Mouse (Mus musculus) intestine, postnatal 0 days (tissue): Measurements from ENCODE around the gene Aip. TPM values are rescaled to one million over a fixed set of nuclear protein-coding genes. Genes with fewer than 3 reads are reported as not detected.

Experiments used
- ATAC-seq: fragments of 200-750 bp; cut with Nextera tagmentation; 2 replicates; pipeline ENCODE4 v1.8.0; 2017; ENCODE audit warnings: mild to moderate bottlenecking, moderate TSS enrichment, moderate library complexity
- H3K27ac ChIP-seq: fragments of 300-500 bp; sonication (generic); 2 replicates; pipeline ENCODE4 v1.5.1; 2014; ENCODE audit warnings: mild to moderate bottlenecking, low read depth, low read length, moderate library complexity
- H3K27me3 ChIP-seq: fragments of 300-500 bp; sonication (generic); replicated peaks from 2 replicates; pipeline ENCODE4 v1.6.1; 2014; ENCODE audit warnings: low read length, mixed read lengths; ENCODE audit not compliant: control insufficient read depth, insufficient read depth
- H3K36me3 ChIP-seq: fragments of 300-500 bp; sonication (generic); 2 replicates; pipeline ENCODE4 v1.6.1; 2014; ENCODE audit warnings: mild to moderate bottlenecking, moderate library complexity; ENCODE audit not compliant: control insufficient read depth, insufficient read depth
- H3K4me1 ChIP-seq: fragments of 300-500 bp; sonication (generic); replicated peaks from 2 replicates; pipeline ENCODE4 v1.6.1; 2014; ENCODE audit warnings: antibody characterized with exemption, low read length, mixed read lengths; ENCODE audit not compliant: control insufficient read depth, insufficient read depth
- H3K4me2 ChIP-seq: fragments of 300-500 bp; sonication (generic); replicated peaks from 2 replicates; pipeline ENCODE4 v1.6.1; 2014; ENCODE audit warnings: low read depth, mild to moderate bottlenecking, moderate library complexity
- H3K4me3 ChIP-seq: fragments of 300-500 bp; sonication (generic); 2 replicates; pipeline ENCODE4 v1.5.1; 2014; ENCODE audit warnings: low read depth, low read length
- H3K9ac ChIP-seq: fragments of 300-500 bp; sonication (generic); 2 replicates; pipeline ENCODE4 v1.6.1; 2014; ENCODE audit warnings: mild to moderate bottlenecking, low read depth, low read length
- H3K9me3 ChIP-seq: fragments of 300-500 bp; sonication (generic); 2 replicates; pipeline ENCODE4 v1.6.1; 2016; ENCODE audit warnings: mixed run types; ENCODE audit not compliant: control insufficient read depth
- CTCF ChIP-seq: sonication (generic); IDR thresholded peaks from 2 replicates; pipeline ENCODE4 v1.5.1; 2016; ENCODE audit warnings: low read depth, mild to moderate bottlenecking, control low read depth, antibody characterized with exemption, moderate library complexity
- WGBS: fragments of 180-500 bp; shearing (Covaris S2); extraction: QIAGEN DNeasy Blood & Tissue Kit; methylation state at CpG from one replicate; pipeline ENCODE4 v1.1.7; 2014; 5-methylcytosine and 5-hydroxymethylcytosine counted together
- polyA plus RNA-seq: library from polyadenylated mRNA; unstranded; fragments of >200 nt; fragmentation: Nextera tagmentation; extraction: Ambion mirVana; gene quantifications from 2 replicates; pipeline ENCODE4 v1.2.1, GENCODE M21; 2015

Aip gene
- polyA plus RNA-seq, 1 experiment from 2014 or later = 42.0 TPM

- Histone ChIP-seq H3K4me2 (peak overlapping the region; percentile 87), H3K9ac (peak overlapping the region; percentile 51), H3K27me3 (no peaks in the 10 kb centered on the region), H3K27ac (peak overlapping the region; percentile 78), H3K4me3 (peak overlapping the region; percentile 36), H3K36me3 (no peaks in the 10 kb centered on the region), H3K9me3 (no peaks in the 10 kb centered on the region), H3K4me1 (peaks cover 5% of the 10 kb centered on the region; the same call in 1 of the 2 replicates)
- TF ChIP-seq CTCF = peak; percentile 99
- peak; percentile 93 for ATAC-seq
- under 1% methylated on average over 42 of the region's 43 CpGs for WGBS
Measured at GRCm38 (mm10) chr19:4169378-4169784, 43.7 kb upstream of the Aip start.

DNA sequence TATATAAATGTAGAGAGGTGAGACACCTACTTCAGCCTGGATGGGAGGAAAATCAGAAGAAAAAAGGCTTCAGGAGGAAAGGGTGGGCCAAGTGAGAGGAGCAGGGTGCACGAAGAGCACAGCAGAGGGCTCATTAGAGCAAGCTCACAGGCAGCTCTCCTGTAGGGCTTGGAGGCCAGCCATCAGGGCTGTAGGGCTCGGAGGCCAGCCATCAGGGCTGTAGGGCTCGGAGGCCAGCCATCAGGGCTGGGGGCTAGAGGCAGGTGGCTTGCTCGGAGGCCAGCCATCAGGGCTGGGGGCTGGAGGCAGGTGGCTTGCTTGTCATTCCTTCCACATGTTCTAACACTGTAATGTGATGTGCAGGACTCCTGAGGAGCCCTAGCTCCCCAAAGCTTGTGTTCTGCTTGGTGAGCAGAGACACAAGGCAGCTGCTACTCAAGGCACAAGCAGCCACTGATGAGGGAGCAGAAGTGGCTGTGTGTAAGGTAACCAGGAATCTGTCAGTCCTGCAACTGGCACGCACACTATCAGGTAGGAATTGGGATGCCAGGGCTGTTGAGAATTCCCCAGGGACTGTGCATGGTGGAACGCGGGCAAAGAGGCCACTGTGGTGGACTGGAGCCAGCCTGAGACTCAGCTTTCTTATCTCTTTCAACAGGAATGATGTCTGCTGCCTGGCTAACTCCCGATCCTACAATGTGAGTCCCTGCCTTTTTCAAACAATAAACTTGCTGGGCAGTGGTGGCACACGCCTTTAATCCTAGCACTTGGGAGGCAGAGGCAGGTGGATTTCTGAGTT, 41.2 kb upstream of the Aip start:
- ATAC-seq = no peak
- Histone ChIP-seq H3K4me2 (no peak overlapping the region), H3K4me3 (no peak overlapping the region), H3K9me3 (no peaks in the 10 kb centered on the region), H3K36me3 (peaks cover under 1% of the 10 kb centered on the region; the same call in 1 of the 2 replicates), H3K27me3 (no peaks in the 10 kb centered on the region), H3K27ac (no peak overlapping the region), H3K4me1 (peaks cover 9% of the 10 kb centered on the region; the same call in 1 of the 2 replicates), H3K9ac (no peak overlapping the region)
- 75% methylated on average over 9 of the region's 9 CpGs for WGBS
- no peak for TF ChIP-seq CTCF

DNA sequence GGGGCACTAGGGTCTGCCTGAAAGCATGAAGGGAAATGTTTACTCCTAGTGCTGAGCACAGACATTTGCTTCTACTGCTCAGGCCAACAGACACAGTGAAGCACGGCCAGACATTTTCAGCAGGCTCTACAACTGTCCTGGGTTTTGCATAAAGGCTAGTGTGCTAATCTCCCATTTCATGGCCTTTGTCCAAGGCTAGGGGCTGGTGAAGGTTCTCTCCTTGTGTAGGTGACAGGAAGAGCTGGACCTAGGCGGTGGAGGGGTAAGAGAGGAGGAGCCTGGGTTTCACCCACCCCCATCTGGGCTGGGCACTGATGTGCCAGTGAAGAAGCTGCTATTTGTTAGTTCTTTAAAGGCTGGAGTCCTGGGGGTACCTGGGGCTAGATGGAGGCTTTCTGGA, 39.1 kb upstream of the Aip start:
- no peak overlapping the region for H3K4me2 ChIP-seq

DNA sequence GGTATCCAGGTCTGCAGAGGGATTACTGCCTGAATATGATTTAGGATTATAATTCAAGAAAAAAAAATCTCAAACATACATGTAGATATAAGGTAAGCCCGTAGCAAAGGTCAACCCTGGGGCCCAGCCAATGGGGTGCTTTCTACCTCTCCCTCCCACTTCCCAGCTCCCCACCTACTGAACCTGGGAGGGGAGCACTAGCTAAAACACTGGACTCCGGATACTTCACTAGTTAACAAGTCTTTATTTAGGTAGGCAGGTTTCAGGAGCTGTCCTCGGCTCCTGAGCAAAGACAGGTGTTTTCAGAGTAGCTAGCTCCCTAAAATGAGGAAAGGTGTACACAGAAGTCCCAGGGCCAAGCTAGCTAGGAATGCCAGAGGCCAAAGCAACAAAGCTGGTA, 38.4 kb upstream of the Aip start:
- H3K9ac ChIP-seq = no peak overlapping the region
- H3K4me1 ChIP-seq = peaks cover 4% of the 10 kb centered on the region; the same call in 1 of the 2 replicates
- H3K27me3 ChIP-seq = no peaks in the 10 kb centered on the region
- TF ChIP-seq CTCF = no peak
- no peak overlapping the region for H3K4me3 ChIP-seq
- ATAC-seq = no peak
- 65% methylated on average over 3 of the region's 3 CpGs for WGBS
- H3K36me3 ChIP-seq = peaks cover 21% of the 10 kb centered on the region
- no peak overlapping the region for H3K27ac ChIP-seq
- no peak overlapping the region for H3K4me2 ChIP-seq
- H3K9me3 ChIP-seq = no peaks in the 10 kb centered on the region

More for the DNA sequence above, 39.1 kb upstream of the Aip start:
- ATAC-seq = no peak
- Histone ChIP-seq H3K36me3 (peaks cover 15% of the 10 kb centered on the region), H3K9me3 (no peaks in the 10 kb centered on the region), H3K4me3 (no peak overlapping the region), H3K9ac (no peak overlapping the region), H3K4me1 (peaks cover 5% of the 10 kb centered on the region; the same call in 1 of the 2 replicates), H3K27ac (no peak overlapping the region; the same call in 1 of the 2 replicates), H3K27me3 (no peaks in the 10 kb centered on the region)
- no peak for TF ChIP-seq CTCF
- WGBS = 78% methylated on average over 2 of the region's 2 CpGs

GRCm38 (mm10) chr19:4163543-4163887, 37.9 kb upstream of the Aip start:
- Histone ChIP-seq H3K9me3 (no peaks in the 10 kb centered on the region), H3K4me2 (peak overlapping the region; percentile 90), H3K27me3 (no peaks in the 10 kb centered on the region), H3K9ac (no peak overlapping the region; the same call in 1 of the 2 replicates), H3K4me3 (peak overlapping the region; percentile 80), H3K36me3 (peaks cover 27% of the 10 kb centered on the region), H3K27ac (no peak overlapping the region), H3K4me1 (peaks cover 4% of the 10 kb centered on the region; the same call in 1 of the 2 replicates)
- WGBS = 31% methylated on average over 4 of the region's 4 CpGs
- TF ChIP-seq CTCF = no peak
- no peak for ATAC-seq

- no peak within 1 kb of the TSS for H3K27ac ChIP-seq
- no peaks in the 10 kb centered on the region for H3K9me3 ChIP-seq
- 7% methylated on average over 42 of the region's 42 CpGs for whole genome bisulfite sequencing
- peak within 1 kb of the TSS; percentile 90 for H3K4me2 ChIP-seq
- H3K27me3 ChIP-seq = no peaks in the 10 kb centered on the region
- peak; percentile 81 for ATAC-seq
- H3K36me3 ChIP-seq = peaks cover 31% of the 10 kb centered on the region
- H3K4me3 ChIP-seq = peak within 1 kb of the TSS; percentile 80
- TF ChIP-seq CTCF = no peak
- peaks cover 4% of the 10 kb centered on the region; the same call in 1 of the 2 replicates for H3K4me1 ChIP-seq
- peak within 1 kb of the TSS; percentile 83 for H3K9ac ChIP-seq
Measured at GRCm38 (mm10) chr19:4162646-4163542, 37.2 kb upstream of the Aip start, which contains the start of gene Rps6kb2. Gene Rps6kb2 (minus strand): TSS chr19:4163354.
